Mouse (Mus musculus): ENCODE data around the gene Tgfbr3. TPM values are rescaled to one million over a fixed set of nuclear protein-coding genes. Genes with fewer than 3 reads are reported as not detected.
A peak's percentile ranks its signal among the peaks of the same experiment; 100 is the strongest.

Gene Tgfbr3
- polyA plus RNA-seq, 1 experiment from 2014 or later: 10.3 TPM

- Histone ChIP-seq H3K9ac (replicated peaks) (no peak overlapping the region), H3K4me3 (no peak overlapping the region), H3K4me2 (replicated peaks) (no peak overlapping the region), H3K4me1 (peaks cover 11% of the 10 kb centered on the region), H3K36me3 (no peaks in the 10 kb centered on the region), H3K27ac (replicated peaks) (no peak overlapping the region), H3K27me3 (peaks cover 18% of the 10 kb centered on the region; the same call in 1 of the 2 replicates), H3K9me3 (no peaks in the 10 kb centered on the region)
- WGBS: 38% methylated on average over 5 of the region's 5 CpGs
- no peak for ATAC-seq (ENCODE audit: low FRiP score, low read depth)
These were observed 199.5 kb downstream of the Tgfbr3 start for GRCm38 (mm10) chr5:107089966-107090365.

GRCm38 (mm10) chr5:107087829-107088808, 201.3 kb downstream of the Tgfbr3 start:
- peak; percentile 65; the same call in 1 of the 2 replicates for ATAC-seq (ENCODE audit: low FRiP score, low read depth)
- no peaks in the 10 kb centered on the region for H3K9me3 ChIP-seq
- 30% methylated on average over 12 of the region's 12 CpGs for WGBS

GRCm38 (mm10) chr5:107087291-107087690, 202.1 kb downstream of the Tgfbr3 start:
- Histone ChIP-seq H3K9ac (replicated peaks) (no peak overlapping the region), H3K36me3 (no peaks in the 10 kb centered on the region), H3K9me3 (no peaks in the 10 kb centered on the region), H3K4me2 (replicated peaks) (no peak overlapping the region), H3K27ac (replicated peaks) (no peak overlapping the region), H3K4me3 (no peak overlapping the region), H3K4me1 (peaks cover 11% of the 10 kb centered on the region), H3K27me3 (peaks cover 1% of the 10 kb centered on the region; the same call in 1 of the 2 replicates)
- ATAC-seq (ENCODE audit: low FRiP score, low read depth): no peak
- 58% methylated on average over 2 of the region's 2 CpGs for WGBS

More at GRCm38 (mm10) chr5:107087829-107088808, 201.3 kb downstream of the Tgfbr3 start:
- peaks cover 11% of the 10 kb centered on the region for H3K4me1 ChIP-seq
- no peak overlapping the region for H3K9ac ChIP-seq (replicated peaks)
- peak overlapping the region; percentile 26; the same call in 1 of the 2 replicates for H3K27ac ChIP-seq (replicated peaks)
- peaks cover 7% of the 10 kb centered on the region; the same call in 1 of the 2 replicates for H3K27me3 ChIP-seq
- H3K4me2 ChIP-seq (replicated peaks): 0 out of 2 replicates have a peak overlapping the region, but pooled peaks have one; percentile 13
- no peaks in the 10 kb centered on the region for H3K36me3 ChIP-seq
- H3K4me3 ChIP-seq: no peak overlapping the region

GRCm38 (mm10) chr5:107086166-107086565, 203.3 kb downstream of the Tgfbr3 start:
- no peaks in the 10 kb centered on the region for H3K27me3 ChIP-seq
- no peak for ATAC-seq (ENCODE audit: low FRiP score, low read depth)
- H3K9me3 ChIP-seq: no peaks in the 10 kb centered on the region
- no peak overlapping the region for H3K4me3 ChIP-seq
- peaks cover 13% of the 10 kb centered on the region for H3K4me1 ChIP-seq
- H3K9ac ChIP-seq (replicated peaks): no peak overlapping the region
- 87% methylated on average over 5 of the region's 5 CpGs for WGBS
- H3K4me2 ChIP-seq (replicated peaks): no peak overlapping the region
- H3K36me3 ChIP-seq: no peaks in the 10 kb centered on the region
- no peak overlapping the region for H3K27ac ChIP-seq (replicated peaks)

- Histone ChIP-seq H3K27me3 (no peaks in the 10 kb centered on the region), H3K36me3 (no peaks in the 10 kb centered on the region), H3K9me3 (no peaks in the 10 kb centered on the region), H3K27ac (replicated peaks) (no peak overlapping the region), H3K9ac (replicated peaks) (no peak overlapping the region), H3K4me1 (peaks cover 22% of the 10 kb centered on the region), H3K4me2 (replicated peaks) (no peak overlapping the region), H3K4me3 (no peak overlapping the region)
- ATAC-seq (ENCODE audit: low FRiP score, low read depth): no peak
- 93% methylated on average over 4 of the region's 4 CpGs for WGBS
These were observed 205.0 kb downstream of the Tgfbr3 start for GRCm38 (mm10) chr5:107084431-107084830.

GRCm38 (mm10) chr5:107082011-107082410, 207.4 kb downstream of the Tgfbr3 start:
- H3K27ac ChIP-seq (replicated peaks): no peak overlapping the region
- H3K9ac ChIP-seq (replicated peaks): no peak overlapping the region
- H3K4me1 ChIP-seq: peaks cover 16% of the 10 kb centered on the region
- no peak overlapping the region for H3K4me3 ChIP-seq
- ATAC-seq (ENCODE audit: low FRiP score, low read depth): no peak
- H3K36me3 ChIP-seq: no peaks in the 10 kb centered on the region
- H3K9me3 ChIP-seq: no peaks in the 10 kb centered on the region
- no peak overlapping the region for H3K4me2 ChIP-seq (replicated peaks)
- no peaks in the 10 kb centered on the region for H3K27me3 ChIP-seq
- 80% methylated on average over 3 of the region's 3 CpGs for WGBS

GRCm38 (mm10) chr5:107080986-107081624, 208.3 kb downstream of the Tgfbr3 start:
- no peak overlapping the region for H3K27ac ChIP-seq (replicated peaks)
- H3K9me3 ChIP-seq: no peaks in the 10 kb centered on the region
- no peak overlapping the region for H3K4me2 ChIP-seq (replicated peaks)
- H3K4me1 ChIP-seq: peaks cover 16% of the 10 kb centered on the region
- 40% methylated on average over 12 of the region's 12 CpGs for WGBS
- H3K4me3 ChIP-seq: no peak overlapping the region
- no peaks in the 10 kb centered on the region for H3K27me3 ChIP-seq
- no peak overlapping the region for H3K9ac ChIP-seq (replicated peaks)
- ATAC-seq (ENCODE audit: low FRiP score, low read depth): no peak
- H3K36me3 ChIP-seq: no peaks in the 10 kb centered on the region

GRCm38 (mm10) chr5:107079920-107080319, 209.5 kb downstream of the Tgfbr3 start:
- H3K4me3 ChIP-seq: no peak overlapping the region
- H3K36me3 ChIP-seq: no peaks in the 10 kb centered on the region
- no peak overlapping the region for H3K27ac ChIP-seq (replicated peaks)
- ATAC-seq (ENCODE audit: low FRiP score, low read depth): no peak
- no peak overlapping the region for H3K9ac ChIP-seq (replicated peaks)
- H3K9me3 ChIP-seq: no peaks in the 10 kb centered on the region
- peaks cover 16% of the 10 kb centered on the region for H3K4me1 ChIP-seq
- no peak overlapping the region for H3K4me2 ChIP-seq (replicated peaks)
- 60% methylated on average over 8 of the region's 8 CpGs for WGBS
- no peaks in the 10 kb centered on the region for H3K27me3 ChIP-seq

GRCm38 (mm10) chr5:107079146-107079638, 210.2 kb downstream of the Tgfbr3 start:
- no peaks in the 10 kb centered on the region for H3K27me3 ChIP-seq
- H3K9ac ChIP-seq (replicated peaks): no peak overlapping the region
- 71% methylated on average over 11 of the region's 11 CpGs for WGBS
- H3K4me3 ChIP-seq: no peak overlapping the region
- no peak overlapping the region for H3K27ac ChIP-seq (replicated peaks)
- no peak overlapping the region for H3K4me2 ChIP-seq (replicated peaks)
- no peaks in the 10 kb centered on the region for H3K36me3 ChIP-seq
- no peak; the same call in 1 of the 2 replicates for ATAC-seq (ENCODE audit: low FRiP score, low read depth)
- peaks cover 18% of the 10 kb centered on the region for H3K4me1 ChIP-seq
- H3K9me3 ChIP-seq: no peaks in the 10 kb centered on the region

GRCm38 (mm10) chr5:107078361-107078760, 211.1 kb downstream of the Tgfbr3 start:
- no peak for ATAC-seq (ENCODE audit: low FRiP score, low read depth)
- Histone ChIP-seq H3K4me1 (peaks cover 20% of the 10 kb centered on the region), H3K4me2 (replicated peaks) (no peak overlapping the region), H3K4me3 (no peak overlapping the region), H3K27ac (replicated peaks) (no peak overlapping the region), H3K27me3 (no peaks in the 10 kb centered on the region), H3K9ac (replicated peaks) (no peak overlapping the region), H3K36me3 (no peaks in the 10 kb centered on the region), H3K9me3 (no peaks in the 10 kb centered on the region)
- WGBS: 96% methylated on average over 3 of the region's 3 CpGs

- Histone ChIP-seq H3K9me3 (no peaks in the 10 kb centered on the region), H3K9ac (replicated peaks) (no peak overlapping the region), H3K4me3 (no peak overlapping the region), H3K4me1 (peaks cover 20% of the 10 kb centered on the region), H3K4me2 (replicated peaks) (no peak overlapping the region), H3K27ac (replicated peaks) (no peak overlapping the region), H3K36me3 (no peaks in the 10 kb centered on the region), H3K27me3 (no peaks in the 10 kb centered on the region)
- 94% methylated on average over 7 of the region's 7 CpGs for WGBS
- ATAC-seq (ENCODE audit: low FRiP score, low read depth): no peak
These were observed 211.5 kb downstream of the Tgfbr3 start for GRCm38 (mm10) chr5:107077900-107078299.
